Mouse (Mus musculus) c-Kit-positive CD71-negative TER-119-negative erythroid progenitor cells, embryonic 14.5 days (primary cell): Measurements from ENCODE around the gene Cep89.

ENCODE experiments used
- DNase-seq: peaks from one replicate; pipeline ENCODE4 v3.0.0-alpha.2; 2013; ENCODE audit warnings: low read depth

Gene Cep89

GRCm38 (mm10) chr7:35396542-35397168 lies at the start of gene Cep89, which contains the start of gene Faap24:
Gene Cep89 (plus strand): TSS chr7:35397035.
Gene Faap24 (minus strand): TSS chr7:35396836.
- peak; percentile 97 for DNase-seq

- DNase-seq: no peak
These were observed 48.7 kb upstream of the Cep89 start for GRCm38 (mm10) chr7:35347918-35348700.

DNA sequence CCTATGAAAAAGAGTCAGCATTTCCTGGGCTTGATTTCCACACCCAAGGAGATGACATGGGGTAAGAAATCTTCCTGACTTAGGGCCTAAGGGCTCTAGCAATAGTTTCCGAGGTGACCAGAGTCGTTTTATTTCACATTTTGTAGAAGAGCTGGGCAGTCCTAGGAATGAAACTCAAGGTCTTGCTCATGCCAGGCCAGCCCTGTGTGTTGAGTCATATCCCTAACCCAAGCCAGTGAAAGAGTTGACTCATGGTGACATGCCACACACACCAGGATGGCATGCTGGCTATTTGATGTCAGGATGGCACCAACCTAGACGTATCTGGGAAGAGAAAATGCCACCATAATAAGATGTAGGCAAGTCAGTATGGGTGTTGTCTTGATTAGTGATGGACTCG lies 47.8 kb upstream of the Cep89 start:
- no peak for DNase-seq

GRCm38 (mm10) chr7:35349886-35350684 lies 46.8 kb upstream of the Cep89 start:
- DNase-seq: no peak

GRCm38 (mm10) chr7:35351155-35351554 lies 45.7 kb upstream of the Cep89 start:
- DNase-seq: no peak

DNA sequence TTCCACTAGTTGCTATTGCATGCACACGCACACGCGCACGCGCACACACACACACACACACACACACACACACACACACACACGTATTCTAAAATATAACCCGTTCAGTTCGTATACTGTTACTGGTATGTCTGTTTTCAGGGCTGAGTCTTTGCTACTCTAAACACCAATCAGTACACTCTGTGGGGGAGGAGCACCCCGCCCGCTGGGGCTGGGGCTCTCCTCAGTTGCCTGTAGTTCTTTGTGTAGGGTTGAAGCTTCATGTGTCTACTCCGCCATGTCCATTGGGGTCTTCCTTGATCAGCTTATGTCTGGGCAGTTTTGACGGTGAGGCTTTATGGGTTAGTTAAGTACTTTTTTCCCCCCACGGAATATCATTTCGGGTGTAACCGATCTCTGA lies 43.5 kb upstream of the Cep89 start:
- no peak for DNase-seq

DNA sequence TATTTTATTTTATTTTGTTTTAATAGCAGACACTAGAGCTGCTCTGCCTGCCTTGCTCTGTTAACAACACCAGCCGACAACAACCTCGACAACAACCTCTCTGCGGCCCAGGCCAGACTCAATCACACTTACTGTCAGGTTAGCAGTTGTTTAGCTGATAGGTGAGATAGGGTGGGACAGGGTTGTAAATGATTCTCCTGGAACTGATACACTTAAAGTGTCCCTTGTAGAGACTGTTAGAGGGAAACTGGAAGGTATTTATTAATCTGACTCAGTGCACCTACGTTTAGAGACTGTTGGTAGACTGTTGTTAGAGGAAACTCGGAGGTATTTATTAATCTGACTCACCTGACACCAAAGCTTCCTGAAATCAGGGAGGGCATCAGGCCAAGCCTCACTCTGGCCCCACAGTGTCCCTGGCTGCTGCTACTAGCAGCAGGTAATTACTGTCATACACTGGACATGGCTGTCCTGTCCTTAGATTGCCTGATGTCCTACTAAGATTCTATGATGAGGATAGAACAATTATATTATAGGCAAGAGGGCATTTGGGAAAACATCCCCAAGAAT lies 41.4 kb upstream of the Cep89 start:
- DNase-seq: no peak

DNA sequence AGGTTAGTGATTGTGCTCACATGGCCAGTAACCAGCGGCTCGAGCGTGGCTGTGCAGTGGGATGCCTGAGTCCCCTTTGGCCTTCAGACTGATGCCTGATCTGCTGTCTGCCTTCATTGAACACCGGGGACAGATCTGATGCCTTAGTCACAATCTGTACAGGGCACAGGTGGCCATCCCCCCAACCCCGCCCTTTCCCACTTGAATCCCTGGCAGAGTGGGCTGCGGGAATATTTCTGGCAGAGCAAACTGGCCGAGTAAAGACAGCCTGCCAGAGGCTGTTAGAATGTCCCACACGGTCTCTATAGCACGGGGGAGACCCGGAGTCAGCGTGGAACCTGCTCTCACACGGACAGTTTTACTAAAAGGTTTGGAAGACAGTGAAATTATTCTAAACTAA lies 39.2 kb upstream of the Cep89 start:
- no peak for DNase-seq

DNA sequence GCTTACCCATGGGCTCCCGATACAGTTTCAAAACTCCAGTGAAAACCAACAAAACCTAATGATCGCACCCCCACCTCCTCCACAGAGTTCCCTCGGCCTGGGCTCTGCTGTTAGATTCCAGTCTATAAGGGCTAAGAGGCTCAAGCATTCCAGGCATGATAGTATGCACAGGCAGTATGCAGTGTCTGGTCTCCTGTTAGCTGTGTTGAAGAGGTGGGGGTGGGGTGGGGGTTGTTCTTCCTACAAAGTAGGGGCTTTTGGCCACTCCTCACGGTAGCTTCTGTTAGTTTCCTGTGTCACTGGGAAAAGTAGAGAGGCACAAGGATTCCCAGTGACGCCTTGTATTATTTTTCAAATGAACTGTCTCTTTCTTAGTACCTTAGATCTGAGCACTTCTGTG lies 34.6 kb upstream of the Cep89 start:
- no peak for DNase-seq

DNA sequence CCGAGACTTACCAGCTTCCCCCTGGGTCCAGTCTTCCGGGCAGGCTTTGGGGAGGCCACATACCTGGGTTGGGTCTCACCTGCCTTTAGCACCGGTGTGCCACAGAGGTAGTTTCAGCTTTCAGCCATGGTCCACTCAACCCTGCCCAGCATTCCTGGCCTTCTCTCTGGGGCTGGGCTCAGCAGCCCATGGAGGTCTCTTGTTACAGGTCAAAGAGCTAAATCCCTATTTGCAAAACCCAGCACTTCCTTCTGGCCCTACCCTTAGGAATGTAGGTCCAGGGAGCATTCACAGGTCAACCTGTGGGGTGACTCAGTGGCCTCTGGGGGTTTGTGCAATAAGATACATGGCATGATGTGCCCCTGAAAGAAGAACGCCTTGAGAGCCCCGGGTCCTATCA lies 34.0 kb upstream of the Cep89 start:
- no peak for DNase-seq

DNA sequence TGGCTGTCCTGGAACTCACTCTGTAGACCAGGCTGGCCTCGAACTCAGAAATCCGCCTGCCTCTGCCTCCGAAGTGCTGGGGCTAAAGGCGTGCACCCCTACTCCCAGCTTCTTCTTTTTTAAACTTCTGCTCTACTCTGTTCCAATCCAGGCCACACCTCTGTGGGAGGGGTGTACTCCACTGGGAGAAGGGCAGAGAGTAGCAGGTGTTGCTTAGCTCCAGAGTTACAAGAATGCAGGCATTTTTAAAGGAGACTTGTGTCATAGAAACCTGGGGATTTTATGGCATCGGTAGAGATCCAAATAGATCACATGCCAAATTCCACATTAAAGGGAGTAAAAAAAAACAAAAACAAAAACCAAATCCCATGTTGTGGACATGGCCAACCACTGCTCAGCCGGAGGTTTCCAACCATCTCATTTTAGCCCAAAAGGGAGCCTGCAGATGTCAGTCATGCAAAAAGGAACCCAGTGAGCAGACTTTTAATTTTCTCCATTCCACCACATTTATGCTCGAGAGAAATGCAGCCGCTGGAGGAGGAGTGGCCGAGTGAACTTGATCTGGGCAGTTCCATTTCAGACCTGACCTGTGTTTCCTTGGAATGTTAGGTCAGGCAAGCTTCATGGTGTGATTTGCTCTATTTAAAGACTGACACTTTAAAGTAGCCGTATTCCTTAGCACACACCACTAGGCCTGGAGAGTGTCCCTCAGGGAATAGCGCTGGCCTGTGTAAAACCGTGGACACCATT lies 31.5 kb upstream of the Cep89 start:
- no peak for DNase-seq

DNA sequence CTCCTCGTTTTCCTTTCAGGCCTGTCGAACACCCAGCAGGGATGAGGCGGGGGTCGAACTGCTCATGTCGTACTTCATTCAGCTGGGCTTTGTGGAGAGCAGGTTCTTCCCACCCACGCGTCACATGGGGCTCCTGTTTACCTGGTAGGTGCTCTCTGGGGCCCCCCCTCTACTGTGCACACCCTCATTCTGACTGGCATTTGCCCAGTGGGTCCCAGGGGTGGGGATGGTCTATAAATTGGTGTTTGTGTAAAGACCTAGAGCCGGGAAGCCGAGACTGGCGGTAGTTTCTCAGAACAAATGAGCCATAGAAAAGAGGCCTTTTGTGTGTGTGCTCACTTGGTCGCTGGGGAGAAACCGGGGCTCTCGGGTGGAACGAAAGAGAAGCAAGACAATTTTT lies 25.7 kb upstream of the Cep89 start:
- no peak for DNase-seq

- no peak for DNase-seq
These were observed 24.3 kb upstream of the Cep89 start for GRCm38 (mm10) chr7:35372483-35373017.

DNA sequence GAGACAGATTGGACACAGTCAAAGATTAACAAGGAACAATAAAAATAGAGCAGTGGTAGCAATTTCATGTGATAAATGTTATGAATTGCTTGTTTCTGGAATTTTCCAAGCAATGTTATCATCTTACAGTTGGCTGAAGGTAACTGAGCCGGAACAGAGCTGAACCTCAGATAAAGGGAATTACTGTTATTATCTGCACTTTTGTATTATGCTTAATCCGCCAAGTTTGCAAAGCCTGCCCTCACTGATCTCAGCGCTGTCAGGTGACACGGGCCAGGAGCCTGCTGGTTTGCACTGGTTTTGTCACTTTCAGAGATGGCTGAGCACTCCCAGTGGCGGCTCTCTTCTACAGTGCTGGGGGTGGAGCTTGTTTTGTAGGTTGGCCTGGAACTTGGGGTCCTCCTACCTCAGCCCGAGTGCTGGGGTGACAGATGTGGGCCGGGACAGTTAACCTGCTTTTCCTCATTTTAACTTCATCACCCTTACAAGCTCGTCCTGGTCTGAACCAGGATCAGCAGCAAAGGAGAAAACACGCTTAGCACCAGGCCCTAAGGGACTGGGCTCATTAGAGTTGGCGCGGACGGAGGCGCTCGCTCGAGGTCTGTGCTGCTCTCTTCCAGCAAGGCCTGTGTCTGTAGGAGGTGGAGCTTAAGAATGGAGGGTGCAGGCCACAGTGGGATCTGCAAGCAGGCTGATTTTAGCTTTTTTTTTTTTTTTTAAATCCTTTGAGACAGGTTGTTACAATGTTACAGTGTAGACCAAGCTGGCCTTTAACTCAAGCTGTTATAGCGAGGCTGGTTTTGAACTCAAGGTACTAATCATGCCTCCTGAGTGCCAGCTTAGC lies 23.5 kb upstream of the Cep89 start:
- no peak for DNase-seq

- no peak for DNase-seq
These were observed 22.6 kb upstream of the Cep89 start for GRCm38 (mm10) chr7:35374265-35374664.

GRCm38 (mm10) chr7:35376623-35377022 lies 20.2 kb upstream of the Cep89 start:
- DNase-seq: no peak

DNA sequence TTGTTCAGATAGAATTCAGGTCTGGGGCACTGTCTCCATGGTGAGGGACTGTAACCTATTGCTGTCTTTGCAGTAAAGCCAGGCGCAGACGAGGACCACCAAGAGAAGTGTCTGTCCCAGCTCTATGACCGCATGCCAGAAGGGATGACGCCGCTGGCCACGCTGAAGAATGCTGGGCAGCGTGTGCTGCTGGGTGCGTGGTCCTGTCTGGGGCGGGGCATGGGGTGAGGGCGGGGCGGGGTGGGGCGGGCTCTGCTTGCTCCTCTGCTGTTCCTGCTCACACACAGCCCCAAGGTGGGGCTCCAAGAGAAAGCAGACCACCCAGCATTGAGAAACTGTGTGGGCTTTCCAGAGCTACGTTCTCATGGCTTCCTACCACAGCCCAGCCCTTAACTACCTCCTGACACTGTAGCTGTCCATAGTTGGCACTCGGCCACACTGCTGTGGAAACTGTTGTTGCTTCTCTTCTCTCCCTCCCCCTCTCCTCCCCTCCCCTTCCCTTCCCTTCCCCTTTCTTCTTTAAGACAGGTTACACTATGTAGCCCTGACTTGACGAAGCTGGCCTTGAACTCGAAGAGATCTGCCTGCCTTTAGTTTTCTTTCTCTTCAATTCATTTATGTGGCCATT lies 17.2 kb upstream of the Cep89 start:
- no peak for DNase-seq

GRCm38 (mm10) chr7:35380351-35380750 lies 16.5 kb upstream of the Cep89 start:
- DNase-seq: no peak

DNA sequence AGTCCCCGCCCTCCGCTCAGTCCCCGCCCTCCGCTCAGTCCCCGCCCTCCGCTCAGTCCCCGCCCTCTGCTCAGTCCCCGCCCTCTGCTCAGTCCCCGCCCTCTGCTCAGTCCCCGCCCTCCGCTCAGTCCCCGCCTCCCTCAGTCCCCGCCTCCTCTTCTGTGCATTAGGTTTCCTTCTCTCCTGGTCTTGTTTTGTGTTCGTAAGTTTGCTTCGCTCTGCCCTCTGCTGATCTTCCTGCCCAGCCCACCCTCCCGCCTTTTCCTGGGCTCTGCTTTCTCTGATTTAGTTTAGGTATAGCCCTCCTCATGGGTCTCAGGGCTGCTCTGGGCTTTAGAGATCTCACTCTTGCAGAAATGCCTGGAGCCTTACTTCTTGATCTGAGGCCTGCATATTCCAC lies 15.0 kb upstream of the Cep89 start:
- no peak for DNase-seq

GRCm38 (mm10) chr7:35382706-35383353 lies 14.0 kb upstream of the Cep89 start:
- no peak for DNase-seq
